Mouse (Mus musculus) MEL (cell line): ENCODE measurements at regions not wholly inside any gene's neighbourhood (a gene's known extent, or its start where the extent isn't known, plus 50 kb on each side); places are given as distances from the start of the nearest gene placed in this dataset.

Experiments
- DNase-seq: peaks from one replicate; pipeline ENCODE4 v3.0.0; 2011; ENCODE audit warnings: low read depth, low spot score
- H3K27ac ChIP-seq: 2 replicates; pipeline ENCODE4 v1.5.1; 2012; ENCODE audit warnings: low read depth, mild to moderate bottlenecking, control low read depth, low read length, moderate library complexity; ENCODE audit not compliant: control insufficient read depth
- H3K27me3 ChIP-seq, 2 experiments: fragments of 150-350 bp in 1 of 2; sonication (generic) in 1 of 2; 2 replicates each; pipeline ENCODE4 v1.6.1; 2012; ENCODE audit warnings: low read length in 2 of 2, mild to moderate bottlenecking in 2 of 2, improper control_type of control experiment in 1 of 2, moderate library complexity in 1 of 2; ENCODE audit not compliant: insufficient read depth in 2 of 2, control insufficient read depth in 1 of 2
- H3K36me3 ChIP-seq, 2 experiments: 2 replicates each; pipeline ENCODE4 v1.6.1; 2012 to 2014; ENCODE audit warnings: low read length in 2 of 2, improper control_type of control experiment in 1 of 2, inconsistent platforms in 1 of 2, mild to moderate bottlenecking in 1 of 2; ENCODE audit not compliant: insufficient read depth in 2 of 2, control insufficient read depth in 1 of 2
- H3K4me1 ChIP-seq, 2 experiments: fragments of 150-350 bp in 1 of 2; sonication (generic) in 1 of 2; 2 replicates each; pipeline ENCODE4 v1.6.1; 2012; ENCODE audit warnings: low read length in 2 of 2, improper control_type of control experiment in 1 of 2, mild to moderate bottlenecking in 1 of 2; ENCODE audit not compliant: insufficient read depth in 2 of 2, control insufficient read depth in 1 of 2
- H3K4me3 ChIP-seq, 2 experiments: fragments of 150-350 bp in 1 of 2; sonication (generic) in 1 of 2; 2 replicates each; pipeline ENCODE4 v1.5.1; 2012; ENCODE audit warnings: low read depth in 2 of 2, low read length in 2 of 2, mild to moderate bottlenecking in 2 of 2, moderate library complexity in 2 of 2, control low read depth in 1 of 2, improper control_type of control experiment in 1 of 2; ENCODE audit not compliant: control insufficient read depth in 1 of 2, insufficient read depth in 1 of 2
- H3K79me2 ChIP-seq: 2 replicates; pipeline ENCODE4 v1.6.1; 2012; ENCODE audit warnings: mild to moderate bottlenecking, low read length, moderate library complexity; ENCODE audit not compliant: control insufficient read depth, poor library complexity, insufficient read depth
- H3K9ac ChIP-seq: 2 replicates; pipeline ENCODE4 v1.6.1; 2012; ENCODE audit warnings: low read depth, mild to moderate bottlenecking, control low read depth, low read length, moderate library complexity; ENCODE audit not compliant: control insufficient read depth, poor library complexity, severe bottlenecking
- H3K9me3 ChIP-seq: fragments of 150-350 bp; sonication (generic); replicated peaks from 2 replicates; pipeline ENCODE4 v1.6.1; 2012; ENCODE audit warnings: mild to moderate bottlenecking, low read length, improper control_type of control experiment, moderate library complexity; ENCODE audit not compliant: insufficient read depth
- CHD1 ChIP-seq: IDR thresholded peaks from 2 replicates; pipeline ENCODE4 v1.6.1; 2012; ENCODE audit warnings: low read depth, mild to moderate bottlenecking, inconsistent platforms, low read length, improper control_type of control experiment
- E2F4 ChIP-seq: IDR thresholded peaks from 2 replicates; pipeline ENCODE4 v1.6.1; 2011; ENCODE audit warnings: low read depth, low read length, improper control_type of control experiment, borderline replicate concordance
- ELF1 ChIP-seq: IDR thresholded peaks from 2 replicates; pipeline ENCODE4 v1.6.1; 2014; ENCODE audit warnings: low read depth, mild to moderate bottlenecking, inconsistent platforms, low read length, improper control_type of control experiment, moderate library complexity
- EP300 ChIP-seq, 2 experiments: IDR thresholded peaks; 2 replicates each; pipeline ENCODE4 v1.6.1; 2011; ENCODE audit warnings: improper control_type of control experiment in 2 of 2, low read length in 2 of 2, low read depth in 1 of 2, mild to moderate bottlenecking in 1 of 2
- ETS1 ChIP-seq: IDR thresholded peaks from 2 replicates; pipeline ENCODE4 v1.6.1; 2012; ENCODE audit warnings: low read depth, mild to moderate bottlenecking, inconsistent platforms, low read length, improper control_type of control experiment, moderate library complexity
- GABPA ChIP-seq: IDR thresholded peaks from 2 replicates; pipeline ENCODE4 v1.6.1; 2012; ENCODE audit warnings: low read depth, mild to moderate bottlenecking, inconsistent platforms, low read length, improper control_type of control experiment, moderate library complexity
- GATA1 ChIP-seq: IDR thresholded peaks from 2 replicates; pipeline ENCODE4 v1.6.1; 2011; ENCODE audit warnings: low read depth, low read length, improper control_type of control experiment
- JUND ChIP-seq: IDR thresholded peaks from 2 replicates; pipeline ENCODE4 v1.6.1; 2011; ENCODE audit warnings: low read depth, mild to moderate bottlenecking, improper control_type of control experiment, low read length
- KAT2A ChIP-seq: conservative IDR thresholded peaks from 2 replicates; pipeline ENCODE4 v1.6.1; 2012; ENCODE audit warnings: low read depth, low read length, improper control_type of control experiment, inconsistent platforms
- MAFK ChIP-seq: IDR thresholded peaks from 2 replicates; pipeline ENCODE4 v1.6.1; 2011; ENCODE audit warnings: low read depth, mild to moderate bottlenecking, low read length, improper control_type of control experiment, borderline replicate concordance
- MAX ChIP-seq: IDR thresholded peaks from 2 replicates; pipeline ENCODE4 v1.6.1; 2011; ENCODE audit warnings: low read length, improper control_type of control experiment
- MAZ ChIP-seq: IDR thresholded peaks from 2 replicates; pipeline ENCODE4 v1.6.1; 2012; ENCODE audit warnings: low read depth, mild to moderate bottlenecking, inconsistent platforms, low read length, improper control_type of control experiment
- MEF2A ChIP-seq: IDR thresholded peaks from 2 replicates; pipeline ENCODE4 v1.6.1; 2014; ENCODE audit warnings: low read depth, mild to moderate bottlenecking, inconsistent platforms, low read length, improper control_type of control experiment; ENCODE audit not compliant: poor library complexity, insufficient replicate concordance, severe bottlenecking; ENCODE audit errors: extremely low read depth
- MYC ChIP-seq: IDR thresholded peaks from 2 replicates; pipeline ENCODE4 v1.6.1; 2011; ENCODE audit warnings: low read depth, mild to moderate bottlenecking, low read length, improper control_type of control experiment, moderate library complexity
- NELFE ChIP-seq: IDR thresholded peaks from 2 replicates; pipeline ENCODE4 v1.6.1; 2011; ENCODE audit warnings: low read depth, low read length, improper control_type of control experiment
- NRF1 ChIP-seq: IDR thresholded peaks from 2 replicates; pipeline ENCODE4 v1.6.1; 2014; ENCODE audit warnings: low read depth, mild to moderate bottlenecking, inconsistent platforms, low read length, improper control_type of control experiment, moderate library complexity; ENCODE audit not compliant: poor library complexity, insufficient read depth, severe bottlenecking
- POLR2A ChIP-seq, 2 experiments: IDR thresholded peaks; 2 replicates each; pipeline ENCODE4 v1.6.1; 2011 to 2012; ENCODE audit warnings: low read length in 2 of 2, mild to moderate bottlenecking in 2 of 2, control low read depth in 1 of 2, improper control_type of control experiment in 1 of 2, low read depth in 1 of 2, moderate library complexity in 1 of 2; ENCODE audit not compliant: control insufficient read depth in 1 of 2, insufficient read depth in 1 of 2, poor library complexity in 1 of 2
- RAD21 ChIP-seq: IDR thresholded peaks from 2 replicates; pipeline ENCODE4 v1.6.1; 2011; ENCODE audit warnings: mild to moderate bottlenecking, low read depth, low read length, improper control_type of control experiment
- SIN3A ChIP-seq: IDR thresholded peaks from 2 replicates; pipeline ENCODE4 v1.6.1; 2012; ENCODE audit warnings: low read length, improper control_type of control experiment, inconsistent platforms
- TBP ChIP-seq: IDR thresholded peaks from 2 replicates; pipeline ENCODE4 v1.8.0; 2011; ENCODE audit warnings: low read depth, low read length, improper control_type of control experiment
- TCF12 ChIP-seq: IDR thresholded peaks from 2 replicates; pipeline ENCODE4 v1.6.1; 2014; ENCODE audit warnings: low read depth, mild to moderate bottlenecking, inconsistent platforms, low read length, improper control_type of control experiment, moderate library complexity
- UBTF ChIP-seq: IDR thresholded peaks from 2 replicates; pipeline ENCODE4 v1.6.1; 2012; ENCODE audit warnings: low read depth, mild to moderate bottlenecking, inconsistent platforms, low read length, improper control_type of control experiment, moderate library complexity, borderline replicate concordance; ENCODE audit not compliant: insufficient read depth
- USF2 ChIP-seq, 2 experiments: IDR thresholded peaks; 2 replicates each; pipeline ENCODE4 v1.6.1; 2011 to 2012; ENCODE audit warnings: improper control_type of control experiment in 2 of 2, low read length in 2 of 2, borderline replicate concordance in 1 of 2, inconsistent platforms in 1 of 2, low read depth in 1 of 2, mild to moderate bottlenecking in 1 of 2; ENCODE audit not compliant: insufficient read depth in 1 of 2
- ZNF384 ChIP-seq: IDR thresholded peaks from 2 replicates; pipeline ENCODE4 v1.6.1; 2012; ENCODE audit warnings: low read depth, mild to moderate bottlenecking, inconsistent platforms, low read length, improper control_type of control experiment

DNA sequence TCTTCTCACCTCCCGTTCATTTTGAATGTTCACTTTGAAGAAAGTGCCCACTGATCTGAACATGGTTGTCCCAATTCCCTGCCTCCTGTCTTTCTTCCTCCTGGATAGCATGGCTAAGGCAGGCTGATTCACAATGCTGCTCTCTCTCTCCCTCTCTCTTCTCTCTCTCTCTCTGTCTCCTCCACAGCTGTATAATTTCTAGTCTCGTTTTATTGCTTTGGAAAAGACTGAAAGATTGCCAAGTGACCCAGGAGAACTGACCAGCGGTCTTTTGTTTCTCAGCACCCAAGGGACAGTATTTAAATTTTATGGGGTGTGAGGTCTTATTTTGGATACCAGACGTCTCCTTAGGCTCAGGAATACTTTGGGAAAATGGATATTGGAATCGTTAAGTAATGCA is 143.1 kb upstream of the Fam241a start:
- TF ChIP-seq ETS1 (no peak), USF2 (IDR thresholded peaks at IDR 0.05; ENCODE audit: borderline replicate concordance in 1 of 2, insufficient read depth in 1 of 2, low read depth in 1 of 2, low read length in 2 of 2) (no peak), ELF1 (no peak), RAD21 (no peak), EP300 (IDR thresholded peaks at IDR 0.05; ENCODE audit: low read depth in 1 of 2, low read length in 2 of 2) (no peak), NRF1 (no peak), E2F4 (no peak), UBTF (no peak), ZNF384 (no peak), NELFE (no peak)
- Histone ChIP-seq H3K27ac (no peak overlapping the region), H3K27me3 (no peaks in the 10 kb centered on the region; a peak in 1 of 4 replicates), H3K9me3 (no peaks in the 10 kb centered on the region), H3K4me1 (no peaks in the 10 kb centered on the region), H3K4me3 (no peak overlapping the region), H3K79me2 (no peaks in the 10 kb centered on the region), H3K36me3 (no peaks in the 10 kb centered on the region), H3K9ac (no peak overlapping the region)
- no peak for DNase-seq

DNA sequence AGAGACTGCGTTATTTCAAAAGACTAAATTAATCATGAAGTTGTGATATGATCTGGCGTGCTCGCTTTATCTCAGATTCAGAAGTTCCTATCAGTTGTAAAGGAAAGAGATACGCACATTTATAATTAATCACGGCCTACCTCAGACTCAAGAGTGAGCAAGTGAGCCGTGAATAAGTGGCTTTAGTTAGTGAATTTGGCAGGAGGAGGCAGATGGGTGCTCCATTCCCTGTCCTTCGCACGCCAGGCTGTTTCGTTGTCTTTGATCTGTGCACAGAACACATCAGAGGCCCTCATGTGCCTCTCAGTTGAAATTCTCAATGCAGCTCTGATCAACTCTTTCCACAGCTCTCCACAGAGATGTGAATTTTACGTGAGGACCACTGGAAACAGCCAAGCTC is 140.4 kb upstream of the Fam241a start:
- Histone ChIP-seq H3K27me3 (no peaks in the 10 kb centered on the region; a peak in 1 of 4 replicates), H3K27ac (no peak overlapping the region)
- TF ChIP-seq JUND (no peak), SIN3A (no peak), ELF1 (no peak), MAX (no peak), USF2 (IDR thresholded peaks at IDR 0.05; ENCODE audit: borderline replicate concordance in 1 of 2, insufficient read depth in 1 of 2, low read depth in 1 of 2, low read length in 2 of 2) (no peak), POLR2A (IDR thresholded peaks at IDR 0.05; ENCODE audit: control insufficient read depth in 1 of 2, insufficient read depth in 1 of 2, low read depth in 1 of 2, low read length in 2 of 2, poor library complexity in 1 of 2) (no peak), MYC (no peak), GABPA (no peak), RAD21 (no peak), EP300 (IDR thresholded peaks at IDR 0.05; ENCODE audit: low read depth in 1 of 2, low read length in 2 of 2) (no peak), MEF2A (no peak), MAFK (no peak), MAZ (no peak), TCF12 (no peak), ETS1 (no peak), NELFE (no peak), CHD1 (no peak), KAT2A (no peak), TBP (no peak), GATA1 (no peak)

More for the DNA sequence above, 140.4 kb upstream of the Fam241a start:
- Histone ChIP-seq H3K36me3 (no peaks in the 10 kb centered on the region), H3K79me2 (no peaks in the 10 kb centered on the region), H3K4me3 (no peak overlapping the region), H3K9ac (no peak overlapping the region), H3K4me1 (no peaks in the 10 kb centered on the region), H3K9me3 (no peaks in the 10 kb centered on the region)
- no peak for DNase-seq
